Mouse (Mus musculus): ENCODE measurements at regions not wholly inside any gene's neighbourhood (a gene's known extent, or its start where the extent isn't known, plus 50 kb on each side); places are given as distances from the start of the nearest gene placed in this dataset.

DNA sequence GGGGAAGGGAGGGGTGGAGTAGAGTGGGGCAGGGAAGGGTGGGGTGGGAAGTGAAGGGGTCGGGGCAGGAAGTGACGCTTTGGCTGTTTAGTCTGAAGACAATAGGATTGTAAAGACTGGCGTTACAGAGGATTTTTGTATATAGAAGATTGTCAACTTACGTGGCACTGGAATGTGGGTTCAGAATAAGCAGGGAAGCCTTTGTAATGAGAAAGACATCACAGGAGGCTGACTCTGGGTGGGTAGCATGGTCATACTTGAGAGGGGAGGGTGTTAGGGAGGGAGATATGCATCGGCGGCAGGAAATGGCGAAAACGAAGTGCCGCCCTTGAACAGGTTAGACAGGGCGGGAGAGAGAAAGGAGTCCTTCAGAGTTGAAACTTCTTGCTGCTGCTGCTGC lies 357.7 kb downstream of the Rnf144b start:
- TF ChIP-seq CTCF (IDR thresholded peaks at IDR 0.05; ENCODE audit: borderline replicate concordance, insufficient read depth, low read depth, low read length) (no peak), POLR2A (IDR thresholded peaks at IDR 0.05; ENCODE audit: borderline replicate concordance, insufficient read depth, low read length) (no peak)
